Mouse (Mus musculus) intestine, embryonic 15.5 days (tissue): ENCODE measurements at regions not wholly inside any gene's neighbourhood (a gene's known extent, or its start where the extent isn't known, plus 50 kb on each side); places are given as distances from the start of the nearest gene placed in this dataset.

Experiments used
- ATAC-seq: fragments of 200-750 bp; cut with Nextera tagmentation; 2 replicates; pipeline ENCODE4 v1.8.0; 2017; ENCODE audit warnings: moderate TSS enrichment, moderate library complexity
- H3K27ac ChIP-seq: fragments of 300-500 bp; sonication (generic); 2 replicates; pipeline ENCODE4 v1.5.1; 2015; ENCODE audit warnings: mild to moderate bottlenecking, inconsistent platforms
- H3K27me3 ChIP-seq: fragments of 300-500 bp; sonication (generic); replicated peaks from 2 replicates; pipeline ENCODE4 v1.6.1; 2015; ENCODE audit warnings: inconsistent platforms
- H3K36me3 ChIP-seq: fragments of 300-500 bp; sonication (generic); 2 replicates; pipeline ENCODE4 v1.6.1; 2015; ENCODE audit warnings: inconsistent platforms
- H3K4me1 ChIP-seq: fragments of 300-500 bp; sonication (generic); replicated peaks from 2 replicates; pipeline ENCODE4 v1.6.1; 2015; ENCODE audit warnings: inconsistent platforms
- H3K4me2 ChIP-seq: fragments of 300-500 bp; sonication (generic); replicated peaks from 2 replicates; pipeline ENCODE4 v1.6.1; 2015; ENCODE audit warnings: mild to moderate bottlenecking, inconsistent platforms
- H3K4me3 ChIP-seq: fragments of 300-500 bp; sonication (generic); replicated peaks from 2 replicates; pipeline ENCODE4 v1.5.1; 2015; ENCODE audit warnings: inconsistent platforms
- H3K9ac ChIP-seq: fragments of 300-500 bp; sonication (generic); 2 replicates; pipeline ENCODE4 v1.6.1; 2015; ENCODE audit warnings: inconsistent platforms
- H3K9me3 ChIP-seq: fragments of 300-500 bp; sonication (generic); 2 replicates; pipeline ENCODE4 v1.6.1; 2016; ENCODE audit warnings: inconsistent platforms
- WGBS: fragments of 180-500 bp; shearing (Covaris S2); methylation state at CpG from one replicate; pipeline ENCODE4 v1.1.7; 2015; 5-methylcytosine and 5-hydroxymethylcytosine counted together

DNA sequence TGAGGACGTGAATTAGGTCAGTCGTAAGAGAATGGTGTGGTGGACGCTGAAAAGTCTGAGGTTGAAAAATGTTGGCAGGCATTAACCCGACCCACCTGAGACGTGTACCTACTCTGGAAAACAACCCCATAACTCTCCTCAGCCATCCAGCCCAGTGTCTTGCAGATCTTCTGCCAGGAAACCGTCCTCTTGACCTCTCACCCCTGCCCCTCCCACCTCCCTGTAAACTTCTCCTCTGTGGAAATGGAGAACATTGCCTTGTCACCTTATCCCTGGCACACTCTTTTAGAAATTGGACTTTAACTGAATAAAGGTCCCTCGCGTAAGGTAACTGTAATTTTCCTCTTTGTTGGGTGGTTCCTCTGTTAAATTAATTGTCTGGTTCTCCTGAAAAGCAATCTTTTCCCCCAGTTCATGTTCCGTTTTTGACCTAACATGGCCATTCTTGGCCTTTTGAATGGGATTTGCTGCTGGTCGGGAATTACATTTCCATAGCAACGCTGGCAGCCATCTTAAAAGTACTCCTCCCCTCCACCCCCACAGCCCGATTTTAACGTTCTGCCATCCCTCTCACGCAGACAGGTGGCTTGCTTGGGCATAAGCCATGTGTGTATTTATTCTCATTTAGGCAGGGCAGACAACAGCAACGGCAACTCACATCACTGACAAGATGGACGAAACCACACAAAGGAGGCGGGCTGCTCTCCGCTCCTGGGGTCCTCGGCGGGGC, 196.8 kb upstream of the 4931429L15Rik start:
- H3K27me3 ChIP-seq = no peaks in the 10 kb centered on the region
- WGBS = 76% methylated on average over 20 of the region's 20 CpGs
- no peak overlapping the region for H3K4me3 ChIP-seq
- no peaks in the 10 kb centered on the region for H3K36me3 ChIP-seq
- no peak overlapping the region for H3K27ac ChIP-seq
- H3K9ac ChIP-seq = no peak overlapping the region
- H3K4me1 ChIP-seq = no peaks in the 10 kb centered on the region
- no peak for ATAC-seq
- H3K4me2 ChIP-seq = no peak overlapping the region
- H3K9me3 ChIP-seq = no peaks in the 10 kb centered on the region

DNA sequence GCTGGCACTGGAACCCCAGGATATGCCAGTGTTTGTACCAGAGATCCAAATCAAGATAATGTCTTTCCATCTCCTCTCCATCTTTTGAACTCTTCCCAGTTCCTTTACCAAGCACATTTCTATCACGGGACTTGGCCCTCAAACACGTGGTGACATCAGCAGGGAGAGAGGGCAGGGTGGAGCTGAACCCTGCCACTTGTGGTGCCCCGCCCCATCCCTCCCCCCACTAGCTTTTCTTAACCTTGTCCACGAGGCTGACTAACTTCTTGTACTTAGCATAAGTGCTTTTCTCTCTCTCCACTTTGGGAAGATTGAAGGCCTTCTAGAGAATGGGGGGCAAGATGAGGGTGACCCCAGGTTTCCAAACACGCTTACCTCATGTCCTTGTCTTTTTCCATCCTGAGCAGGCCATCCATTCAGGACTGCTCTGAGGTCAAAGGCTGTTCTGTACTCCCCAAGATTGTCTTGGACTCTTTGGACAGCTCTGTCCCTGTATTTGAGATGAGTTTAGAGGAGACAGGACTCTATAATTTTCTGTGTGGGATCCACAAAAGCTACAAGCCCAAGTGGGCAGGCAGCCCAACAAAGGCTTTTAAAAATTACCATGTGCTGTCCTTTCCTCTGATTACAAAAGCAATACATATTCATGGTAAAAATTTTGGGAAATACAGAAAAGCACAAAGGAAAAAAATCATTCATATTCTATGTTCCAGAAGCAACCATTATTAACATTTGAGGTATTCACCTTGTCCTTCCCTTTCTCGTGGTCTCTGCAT, 192.7 kb upstream of the 4931429L15Rik start:
- Histone ChIP-seq H3K36me3 (no peaks in the 10 kb centered on the region), H3K4me2 (no peak overlapping the region), H3K4me1 (no peaks in the 10 kb centered on the region), H3K9me3 (no peaks in the 10 kb centered on the region), H3K9ac (no peak overlapping the region), H3K4me3 (no peak overlapping the region), H3K27ac (no peak overlapping the region), H3K27me3 (peaks cover 4% of the 10 kb centered on the region; the same call in 1 of the 2 replicates)
- WGBS = 63% methylated on average over 6 of the region's 6 CpGs
- ATAC-seq = no peak

DNA sequence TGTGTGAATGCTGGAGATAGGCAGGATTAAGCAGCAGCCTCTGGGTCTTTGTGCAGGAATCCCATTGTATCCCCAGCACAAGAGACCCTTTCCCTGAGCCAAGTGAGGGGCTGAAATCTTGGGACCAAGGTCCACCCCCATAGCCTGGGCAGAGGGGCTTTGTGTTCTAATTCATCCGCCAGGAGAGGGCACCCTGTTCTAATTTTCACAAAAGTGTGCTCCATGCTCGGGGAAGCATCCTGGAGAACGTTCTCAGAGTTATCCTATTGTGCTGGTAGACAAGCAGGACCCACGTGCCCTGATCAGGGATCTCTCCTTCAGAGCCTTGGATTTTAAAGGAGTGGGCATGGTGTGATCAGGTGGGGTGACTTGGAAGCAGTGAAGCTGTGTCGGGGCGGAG, 191.5 kb upstream of the 4931429L15Rik start:
- H3K4me1 ChIP-seq = no peaks in the 10 kb centered on the region
- H3K36me3 ChIP-seq = no peaks in the 10 kb centered on the region
- no peak overlapping the region for H3K27ac ChIP-seq
- no peaks in the 10 kb centered on the region for H3K9me3 ChIP-seq
- H3K4me3 ChIP-seq = no peak overlapping the region
- WGBS = 56% methylated on average over 6 of the region's 6 CpGs
- no peak overlapping the region for H3K4me2 ChIP-seq
- no peak for ATAC-seq
- peaks cover 4% of the 10 kb centered on the region; the same call in 1 of the 2 replicates for H3K27me3 ChIP-seq
- H3K9ac ChIP-seq = no peak overlapping the region

DNA sequence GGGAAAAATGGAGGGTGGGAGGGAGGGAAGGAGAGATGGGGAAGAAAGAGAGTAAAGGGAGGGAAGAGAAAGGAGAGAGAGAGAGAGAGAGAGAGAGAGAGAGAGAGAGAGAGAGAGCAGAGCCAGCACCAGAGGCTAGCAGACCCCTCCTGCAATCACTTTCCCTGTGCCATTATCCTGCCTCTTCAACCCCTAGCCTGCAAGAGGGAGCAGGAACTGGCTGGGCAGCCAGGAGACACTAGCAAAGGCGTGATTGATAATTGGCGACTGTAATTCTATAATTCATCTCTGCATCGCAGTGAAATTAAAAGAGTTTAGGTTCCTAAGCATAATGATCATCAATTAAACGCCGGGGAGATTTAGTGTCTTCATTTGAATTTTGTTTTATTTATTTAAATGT, 190.1 kb upstream of the 4931429L15Rik start:
- Histone ChIP-seq H3K4me2 (no peak overlapping the region), H3K4me1 (no peaks in the 10 kb centered on the region), H3K9ac (no peak overlapping the region), H3K27ac (no peak overlapping the region), H3K27me3 (peaks cover 4% of the 10 kb centered on the region; the same call in 1 of the 2 replicates), H3K36me3 (no peaks in the 10 kb centered on the region), H3K9me3 (no peaks in the 10 kb centered on the region), H3K4me3 (no peak overlapping the region)
- no peak for ATAC-seq
- 60% methylated on average over 5 of the region's 5 CpGs for WGBS

DNA sequence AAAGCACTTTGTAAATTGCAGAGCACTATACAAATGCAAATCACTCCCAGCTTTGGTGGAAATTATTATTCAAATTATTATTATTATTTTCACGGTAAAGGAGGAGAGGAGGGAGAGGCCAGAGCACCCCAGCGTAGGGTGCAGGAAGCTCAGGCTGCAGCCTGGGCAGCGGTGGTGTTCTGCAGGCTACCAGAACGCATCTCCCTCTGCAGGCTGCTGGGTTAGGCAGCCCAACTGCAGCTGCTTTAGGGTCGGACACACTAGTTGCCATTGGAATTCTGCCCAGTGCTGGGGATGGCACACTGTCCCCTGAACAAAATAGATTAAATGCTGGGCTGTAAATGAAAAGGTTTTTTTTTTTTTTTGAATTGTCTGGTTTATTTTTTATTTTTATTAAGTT, 189.7 kb upstream of the 4931429L15Rik start:
- Histone ChIP-seq H3K27ac (no peak overlapping the region), H3K27me3 (peaks cover 4% of the 10 kb centered on the region; the same call in 1 of the 2 replicates), H3K4me3 (no peak overlapping the region), H3K9me3 (no peaks in the 10 kb centered on the region), H3K9ac (no peak overlapping the region), H3K4me1 (no peaks in the 10 kb centered on the region), H3K36me3 (no peaks in the 10 kb centered on the region), H3K4me2 (no peak overlapping the region)
- ATAC-seq = no peak
- WGBS = 27% methylated on average over 5 of the region's 5 CpGs

DNA sequence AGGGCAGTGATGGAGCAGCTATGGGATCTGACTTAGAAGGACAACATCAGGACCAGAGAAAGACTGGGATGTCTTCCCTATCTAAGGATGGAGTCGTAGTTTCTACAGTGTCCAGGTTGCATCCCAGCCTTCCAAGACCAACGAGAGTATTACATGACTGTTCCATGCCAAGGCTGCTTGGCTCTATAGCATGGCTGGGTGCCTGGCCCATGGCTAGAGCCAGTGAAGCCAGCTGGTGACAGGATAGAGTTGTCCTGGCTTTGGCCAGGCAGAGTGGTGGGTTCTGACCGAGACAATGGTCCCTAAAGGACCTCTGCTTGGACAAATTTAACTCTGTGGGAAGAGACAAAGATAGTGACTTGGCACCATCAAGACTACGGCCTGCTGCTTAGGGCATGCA, 187.2 kb upstream of the 4931429L15Rik start:
- no peaks in the 10 kb centered on the region for H3K4me1 ChIP-seq
- H3K27me3 ChIP-seq = peaks cover 4% of the 10 kb centered on the region; the same call in 1 of the 2 replicates
- no peak overlapping the region for H3K27ac ChIP-seq
- H3K36me3 ChIP-seq = no peaks in the 10 kb centered on the region
- H3K4me2 ChIP-seq = no peak overlapping the region
- whole genome bisulfite sequencing = 86% methylated on average over 4 of the region's 4 CpGs
- no peak overlapping the region for H3K9ac ChIP-seq
- H3K4me3 ChIP-seq = no peak overlapping the region
- ATAC-seq = no peak
- no peaks in the 10 kb centered on the region for H3K9me3 ChIP-seq

DNA sequence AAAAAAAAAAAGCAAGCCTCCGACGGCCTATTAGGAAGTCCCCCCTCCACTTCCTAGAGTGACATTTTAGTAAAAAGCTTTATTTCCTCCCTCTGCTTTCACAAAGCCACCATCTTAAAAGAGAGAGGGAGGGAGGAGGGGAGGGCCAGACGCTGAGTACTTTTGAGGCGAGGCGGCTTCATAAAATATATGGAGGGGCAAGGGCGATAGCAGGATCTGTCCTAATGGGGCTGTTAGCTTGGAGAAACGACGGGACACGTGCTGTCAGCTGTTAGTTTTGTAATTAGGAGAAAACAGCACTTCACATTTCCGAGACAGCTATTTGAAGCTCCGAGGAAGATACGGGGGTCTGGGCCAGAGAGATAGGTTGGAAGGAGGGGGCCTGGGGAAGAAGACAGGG, 184.8 kb upstream of the 4931429L15Rik start:
- WGBS = 50% methylated on average over 12 of the region's 12 CpGs
- H3K36me3 ChIP-seq = no peaks in the 10 kb centered on the region
- H3K9ac ChIP-seq = no peak overlapping the region
- ATAC-seq = no peak
- no peaks in the 10 kb centered on the region for H3K9me3 ChIP-seq
- H3K27ac ChIP-seq = no peak overlapping the region
- H3K4me3 ChIP-seq = no peak overlapping the region
- H3K4me1 ChIP-seq = no peaks in the 10 kb centered on the region
- no peaks in the 10 kb centered on the region; the same call in 1 of the 2 replicates for H3K27me3 ChIP-seq
- no peak overlapping the region for H3K4me2 ChIP-seq

DNA sequence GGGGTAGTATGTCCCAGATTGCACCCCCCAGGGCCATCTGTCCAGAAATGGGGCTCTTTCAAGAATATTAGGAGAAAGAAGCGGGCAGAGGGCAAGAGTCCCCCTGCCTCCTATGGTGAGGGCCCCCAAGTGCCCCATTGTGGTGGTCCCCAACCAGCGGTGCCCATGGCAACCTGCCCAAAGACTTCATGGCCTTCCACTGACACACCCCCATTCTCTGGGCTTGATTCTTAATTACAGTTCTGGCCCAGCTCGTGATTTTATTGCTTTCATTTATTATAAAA, 184.3 kb upstream of the 4931429L15Rik start:
- Histone ChIP-seq H3K4me3 (no peak overlapping the region), H3K27ac (no peak overlapping the region), H3K27me3 (no peaks in the 10 kb centered on the region; the same call in 1 of the 2 replicates), H3K9ac (no peak overlapping the region), H3K4me1 (no peaks in the 10 kb centered on the region), H3K9me3 (no peaks in the 10 kb centered on the region), H3K36me3 (no peaks in the 10 kb centered on the region), H3K4me2 (no peak overlapping the region)
- 71% methylated on average over 3 of the region's 3 CpGs for WGBS
- no peak for ATAC-seq

DNA sequence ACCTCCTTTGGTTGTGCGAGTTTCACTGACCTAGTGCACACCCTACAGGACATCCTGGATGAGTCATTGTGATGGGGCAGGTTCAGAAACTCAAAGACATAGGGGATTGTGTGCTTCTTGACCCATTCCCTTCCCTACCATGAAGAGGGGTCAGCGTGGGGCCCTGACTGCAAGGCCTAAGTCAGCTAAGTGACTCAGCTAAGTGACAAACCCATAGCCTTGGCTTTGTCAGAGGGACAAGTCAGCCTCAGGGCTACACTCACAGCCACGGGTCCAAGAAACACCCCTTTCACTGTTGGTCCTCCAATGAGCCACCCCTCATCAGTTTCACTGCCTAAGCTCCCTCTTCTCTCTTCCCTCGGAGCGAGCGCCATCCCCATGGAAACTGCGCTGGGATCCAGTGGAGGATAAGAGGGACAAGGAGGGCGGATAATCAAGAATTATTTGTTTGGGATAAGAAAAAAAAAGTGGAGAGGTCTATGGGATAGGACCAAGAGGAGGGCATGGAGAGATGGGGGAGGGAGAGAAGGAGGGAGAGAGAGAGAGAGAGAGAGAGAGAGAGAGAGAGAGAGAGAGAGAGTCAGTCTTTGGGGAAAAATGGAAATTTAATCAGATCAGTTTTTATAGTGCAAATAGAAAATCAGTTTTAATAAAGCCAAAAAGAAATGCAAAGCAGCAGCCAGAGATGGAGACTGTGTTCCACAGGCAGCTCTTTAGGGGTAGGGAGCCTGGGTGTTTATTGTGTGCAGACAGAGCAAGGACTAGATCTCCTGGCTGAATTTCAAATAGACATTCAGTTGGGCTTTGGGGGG, 183.7 kb upstream of the 4931429L15Rik start:
- no peak overlapping the region for H3K4me2 ChIP-seq
- H3K4me1 ChIP-seq = no peaks in the 10 kb centered on the region
- no peak overlapping the region for H3K9ac ChIP-seq
- H3K9me3 ChIP-seq = no peaks in the 10 kb centered on the region
- no peaks in the 10 kb centered on the region; the same call in 1 of the 2 replicates for H3K27me3 ChIP-seq
- WGBS = 79% methylated on average over 8 of the region's 8 CpGs
- H3K27ac ChIP-seq = no peak overlapping the region
- H3K36me3 ChIP-seq = no peaks in the 10 kb centered on the region
- ATAC-seq = no peak
- H3K4me3 ChIP-seq = no peak overlapping the region

DNA sequence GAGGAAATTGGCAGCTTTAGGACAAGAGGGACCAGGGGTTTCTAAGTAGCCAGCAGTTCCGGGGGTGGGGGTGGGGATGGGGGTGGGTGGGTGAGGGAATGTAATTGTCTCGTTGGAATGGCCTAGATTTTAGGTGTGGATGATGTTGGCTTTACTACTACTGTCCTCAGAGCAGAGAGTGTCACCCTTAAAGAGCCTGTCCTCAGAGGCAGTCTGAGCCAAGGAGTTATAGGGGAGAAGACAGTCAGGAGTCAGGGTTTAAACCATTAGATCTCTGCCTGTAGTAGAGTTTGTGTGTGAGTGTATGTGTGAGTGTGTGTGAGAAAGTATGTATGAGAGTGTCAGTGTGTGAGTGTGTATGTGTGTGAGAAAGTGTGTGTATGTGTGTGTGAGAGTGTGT, 179.6 kb upstream of the 4931429L15Rik start:
- ATAC-seq = no peak
- H3K4me1 ChIP-seq = no peaks in the 10 kb centered on the region
- no peak overlapping the region for H3K9ac ChIP-seq
- no peak overlapping the region for H3K27ac ChIP-seq
- WGBS = 39% methylated on average over 2 of the region's 2 CpGs
- no peak overlapping the region for H3K4me3 ChIP-seq
- H3K36me3 ChIP-seq = no peaks in the 10 kb centered on the region
- no peaks in the 10 kb centered on the region for H3K9me3 ChIP-seq
- no peaks in the 10 kb centered on the region; the same call in 1 of the 2 replicates for H3K27me3 ChIP-seq
- H3K4me2 ChIP-seq = no peak overlapping the region

DNA sequence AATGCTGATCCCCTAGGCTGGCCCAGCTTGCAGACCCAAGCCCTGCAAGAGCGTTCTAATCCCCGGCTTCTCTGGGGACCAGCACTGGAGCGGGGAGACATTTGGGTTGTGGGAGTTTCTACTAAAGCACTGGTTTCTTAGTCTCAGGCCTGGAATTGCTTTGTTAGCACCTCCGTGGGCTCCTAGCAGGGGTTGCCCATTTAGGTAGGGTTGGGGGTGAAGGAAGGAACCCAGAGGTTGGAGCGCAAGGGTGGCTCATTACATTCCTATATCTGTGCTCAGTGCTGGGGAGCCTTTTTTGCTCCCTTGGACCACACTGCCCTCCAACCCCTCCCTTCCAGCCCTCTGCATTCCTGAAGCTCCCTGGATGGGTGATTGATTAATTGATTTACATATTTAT, 179.1 kb upstream of the 4931429L15Rik start:
- Histone ChIP-seq H3K4me2 (no peak overlapping the region), H3K27me3 (no peaks in the 10 kb centered on the region; the same call in 1 of the 2 replicates), H3K4me3 (no peak overlapping the region), H3K9ac (no peak overlapping the region), H3K4me1 (no peaks in the 10 kb centered on the region), H3K27ac (no peak overlapping the region), H3K9me3 (no peaks in the 10 kb centered on the region), H3K36me3 (no peaks in the 10 kb centered on the region)
- no peak for ATAC-seq
- 64% methylated on average over 5 of the region's 5 CpGs for WGBS

DNA sequence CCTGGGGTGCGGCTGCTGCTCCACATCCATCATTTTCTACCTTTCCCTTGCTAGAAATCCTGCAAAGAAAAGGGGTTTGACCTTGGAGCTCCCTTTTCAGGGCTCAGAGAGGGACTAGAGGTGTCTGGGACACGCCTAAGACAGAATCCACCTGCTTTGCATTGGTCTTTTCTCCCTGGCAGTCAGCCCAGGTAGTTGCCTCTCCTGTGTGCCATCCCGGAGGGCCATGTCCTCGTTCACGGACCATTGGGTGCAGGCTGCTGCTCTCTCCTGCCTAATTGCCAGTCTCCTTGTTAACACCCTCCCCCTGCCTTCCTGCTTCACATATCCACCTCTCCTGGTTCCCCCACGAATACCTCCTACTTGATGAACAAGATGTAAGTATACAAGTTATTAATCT, 175.5 kb upstream of the 4931429L15Rik start:
- no peaks in the 10 kb centered on the region for H3K4me1 ChIP-seq
- WGBS = 60% methylated on average over 6 of the region's 6 CpGs
- no peak overlapping the region for H3K4me2 ChIP-seq
- no peak overlapping the region for H3K27ac ChIP-seq
- no peak for ATAC-seq
- no peaks in the 10 kb centered on the region for H3K36me3 ChIP-seq
- H3K9ac ChIP-seq = no peak overlapping the region
- no peaks in the 10 kb centered on the region; the same call in 1 of the 2 replicates for H3K27me3 ChIP-seq
- no peak overlapping the region for H3K4me3 ChIP-seq
- no peaks in the 10 kb centered on the region for H3K9me3 ChIP-seq
